Mouse (Mus musculus) forebrain, embryonic 11.5 days (tissue): Measurements from ENCODE around the gene Jmjd1c. TPM values are rescaled to one million over a fixed set of nuclear protein-coding genes. Genes with fewer than 3 reads are reported as not detected.
A peak's percentile ranks its signal among the peaks of the same experiment; 100 is the strongest.

ENCODE experiments used
- ATAC-seq: fragments of 200-750 bp; cut with Nextera tagmentation; replicated peaks from 2 replicates; pipeline ENCODE4 v1.8.0; 2017; ENCODE audit warnings: moderate TSS enrichment; ENCODE audit not compliant: low FRiP score
- DNase-seq: peaks from one replicate; pipeline ENCODE4 v3.0.0-alpha.2; 2017; ENCODE audit warnings: low spot score
- H3K27ac ChIP-seq: fragments of 300-500 bp; sonication (generic); 2 replicates; pipeline ENCODE4 v1.5.1; 2014; ENCODE audit warnings: low read depth, low read length
- H3K27me3 ChIP-seq: fragments of 300-500 bp; sonication (generic); 2 replicates; pipeline ENCODE4 v1.6.1; 2014; ENCODE audit warnings: mild to moderate bottlenecking, low read length, mixed read lengths; ENCODE audit not compliant: control insufficient read depth, insufficient read depth
- H3K36me3 ChIP-seq: fragments of 300-500 bp; sonication (generic); 2 replicates; pipeline ENCODE4 v1.6.1; 2014; ENCODE audit warnings: mild to moderate bottlenecking, low read length, moderate library complexity, mixed read lengths; ENCODE audit not compliant: control insufficient read depth, insufficient read depth
- H3K4me1 ChIP-seq: fragments of 300-500 bp; sonication (generic); replicated peaks from 2 replicates; pipeline ENCODE4 v1.6.1; 2014; ENCODE audit warnings: low read length, mixed read lengths; ENCODE audit not compliant: control insufficient read depth, insufficient read depth
- H3K4me2 ChIP-seq: fragments of 300-500 bp; sonication (generic); 2 replicates; pipeline ENCODE4 v1.6.1; 2014; ENCODE audit warnings: low read depth, mild to moderate bottlenecking, low read length, moderate library complexity, mixed read lengths; ENCODE audit not compliant: severe bottlenecking
- H3K4me3 ChIP-seq: fragments of 300-500 bp; sonication (generic); 2 replicates; pipeline ENCODE4 v1.5.1; 2014; ENCODE audit warnings: low read depth, low read length
- H3K9ac ChIP-seq: fragments of 300-500 bp; sonication (generic); 2 replicates; pipeline ENCODE4 v1.6.1; 2014; ENCODE audit warnings: low read length
- H3K9me3 ChIP-seq: fragments of 300-500 bp; sonication (generic); 2 replicates; pipeline ENCODE4 v1.6.1; 2016; ENCODE audit warnings: low read length, mixed read lengths; ENCODE audit not compliant: control insufficient read depth
- WGBS: fragments of 180-500 bp; shearing (Covaris S2); extraction: QIAGEN DNeasy Blood & Tissue Kit; methylation state at CpG from one replicate; pipeline ENCODE4 v1.1.7; 2014; 5-methylcytosine and 5-hydroxymethylcytosine counted together
- polyA plus RNA-seq: library from polyadenylated mRNA; unstranded; fragments of >200 nt; fragmentation: Nextera tagmentation; extraction: Ambion mirVana; gene quantifications from 2 replicates; pipeline ENCODE4 v1.2.1, GENCODE M21; 2014

Jmjd1c gene
- polyA plus RNA-seq, 1 experiment from 2014 or later = 55.7 TPM

- Histone ChIP-seq H3K27ac (no peak overlapping the region), H3K4me2 (no peak overlapping the region), H3K27me3 (no peaks in the 10 kb centered on the region), H3K4me3 (no peak overlapping the region), H3K4me1 (peaks cover 19% of the 10 kb centered on the region), H3K9me3 (no peaks in the 10 kb centered on the region), H3K36me3 (no peaks in the 10 kb centered on the region), H3K9ac (no peak overlapping the region)
- DNase-seq = no peak
- WGBS = 33% methylated on average over 9 of the region's 9 CpGs
- ATAC-seq = peak; percentile 30; the same call in 1 of the 2 replicates
These were observed 8.6 kb downstream of the Jmjd1c start for GRCm38 (mm10) chr10:67104543-67104942.

- ATAC-seq (no peak), DNase-seq (no peak)
- WGBS = 68% methylated on average over 19 of the region's 19 CpGs
- Histone ChIP-seq H3K4me2 (no peak overlapping the region), H3K4me1 (peaks cover 16% of the 10 kb centered on the region), H3K27ac (no peak overlapping the region), H3K36me3 (no peaks in the 10 kb centered on the region), H3K27me3 (no peaks in the 10 kb centered on the region), H3K9me3 (no peaks in the 10 kb centered on the region), H3K4me3 (no peak overlapping the region), H3K9ac (no peak overlapping the region)
These were observed 9.6 kb downstream of the Jmjd1c start for GRCm38 (mm10) chr10:67105331-67106217.

GRCm38 (mm10) chr10:67106400-67106799 is 10.5 kb downstream of the Jmjd1c start:
- H3K36me3 ChIP-seq = no peaks in the 10 kb centered on the region
- H3K9ac ChIP-seq = no peak overlapping the region
- DNase-seq (no peak), ATAC-seq (no peak)
- peaks cover 16% of the 10 kb centered on the region for H3K4me1 ChIP-seq
- H3K4me2 ChIP-seq = no peak overlapping the region
- no peak overlapping the region for H3K27ac ChIP-seq
- WGBS = 55% methylated on average over 6 of the region's 6 CpGs
- no peaks in the 10 kb centered on the region for H3K9me3 ChIP-seq
- no peaks in the 10 kb centered on the region for H3K27me3 ChIP-seq
- no peak overlapping the region for H3K4me3 ChIP-seq

- H3K4me1 ChIP-seq = peaks cover 16% of the 10 kb centered on the region
- H3K27ac ChIP-seq = no peak overlapping the region
- H3K27me3 ChIP-seq = no peaks in the 10 kb centered on the region
- DNase-seq (no peak), ATAC-seq (no peak)
- H3K4me3 ChIP-seq = no peak overlapping the region
- no peaks in the 10 kb centered on the region for H3K36me3 ChIP-seq
- no peak overlapping the region for H3K4me2 ChIP-seq
- H3K9ac ChIP-seq = no peak overlapping the region
- H3K9me3 ChIP-seq = no peaks in the 10 kb centered on the region
- WGBS = 67% methylated on average over 9 of the region's 9 CpGs
These were observed 11.3 kb downstream of the Jmjd1c start for GRCm38 (mm10) chr10:67107017-67107761.

- ATAC-seq = no peak; the same call in 1 of the 2 replicates
- Histone ChIP-seq H3K36me3 (no peaks in the 10 kb centered on the region), H3K4me3 (no peak overlapping the region), H3K9ac (no peak overlapping the region), H3K4me2 (no peak overlapping the region), H3K9me3 (no peaks in the 10 kb centered on the region), H3K27me3 (no peaks in the 10 kb centered on the region), H3K27ac (no peak overlapping the region), H3K4me1 (peaks cover 16% of the 10 kb centered on the region)
- 74% methylated on average over 9 of the region's 9 CpGs for WGBS
- DNase-seq = no peak
These were observed 12.2 kb downstream of the Jmjd1c start for GRCm38 (mm10) chr10:67108096-67108495.

- Histone ChIP-seq H3K9me3 (no peaks in the 10 kb centered on the region), H3K9ac (no peak overlapping the region), H3K4me2 (no peak overlapping the region), H3K4me3 (no peak overlapping the region), H3K27me3 (no peaks in the 10 kb centered on the region), H3K27ac (no peak overlapping the region), H3K4me1 (peaks cover 12% of the 10 kb centered on the region), H3K36me3 (no peaks in the 10 kb centered on the region)
- DNase-seq = no peak
- 92% methylated on average over 5 of the region's 5 CpGs for WGBS
- ATAC-seq = no peak
These were observed 13.7 kb downstream of the Jmjd1c start for GRCm38 (mm10) chr10:67109635-67110034.

GRCm38 (mm10) chr10:67111044-67111798 is 15.3 kb downstream of the Jmjd1c start:
- ATAC-seq (no peak), DNase-seq (no peak)
- Histone ChIP-seq H3K27me3 (no peaks in the 10 kb centered on the region), H3K4me3 (no peak overlapping the region), H3K4me1 (peaks cover 14% of the 10 kb centered on the region; the same call in 1 of the 2 replicates), H3K9ac (no peak overlapping the region), H3K27ac (no peak overlapping the region), H3K36me3 (no peaks in the 10 kb centered on the region), H3K9me3 (no peaks in the 10 kb centered on the region), H3K4me2 (no peak overlapping the region)
- WGBS = 87% methylated on average over 14 of the region's 14 CpGs

- no peak overlapping the region for H3K9ac ChIP-seq
- H3K9me3 ChIP-seq = no peaks in the 10 kb centered on the region
- ATAC-seq (no peak), DNase-seq (no peak)
- no peak overlapping the region for H3K4me3 ChIP-seq
- no peaks in the 10 kb centered on the region for H3K27me3 ChIP-seq
- no peaks in the 10 kb centered on the region for H3K36me3 ChIP-seq
- no peak overlapping the region for H3K27ac ChIP-seq
- no peak overlapping the region for H3K4me2 ChIP-seq
- H3K4me1 ChIP-seq = peaks cover 12% of the 10 kb centered on the region; the same call in 1 of the 2 replicates
- WGBS = 85% methylated on average over 5 of the region's 5 CpGs
These were observed 15.9 kb downstream of the Jmjd1c start for GRCm38 (mm10) chr10:67111799-67112177.
